Mouse (Mus musculus): ENCODE results near the gene Agfg1. TPM values are rescaled to one million over a fixed set of nuclear protein-coding genes. Genes with fewer than 3 reads are reported as not detected.
"Not testable (repeated sequence)": the region's sequence is repeated elsewhere in the genome, so short reads cannot be mapped to it uniquely, and the experiment has no call there.

The Agfg1 gene
- polyA plus RNA-seq, 1 experiment from 2014 or later, result 54.5 TPM

GRCm38 (mm10) chr1:82931326-82931725 is 92.0 kb downstream of the Agfg1 start, which contains the start of gene Gm6217:
Gm6217 (minus strand) TSS chr1:82931399.
- not testable (repeated sequence) for H3K27ac ChIP-seq; H3K9me3 ChIP-seq; H3K4me3 ChIP-seq; ATAC-seq (ENCODE audit: low FRiP score, low read depth); H3K9ac ChIP-seq; H3K27me3 ChIP-seq (replicated peaks); H3K4me1 ChIP-seq; H3K4me2 ChIP-seq (replicated peaks); H3K36me3 ChIP-seq
- WGBS, result no CpG with 5 or more reads among the region's 6 CpGs

- ATAC-seq (ENCODE audit: low FRiP score, low read depth), result no peak
- Histone ChIP-seq H3K27me3 (replicated peaks) (no peaks in the 10 kb centered on the region), H3K4me3 (no peak overlapping the region), H3K27ac (no peak overlapping the region), H3K9ac (no peak overlapping the region), H3K4me1 (no peaks in the 10 kb centered on the region), H3K4me2 (replicated peaks) (no peak overlapping the region), H3K9me3 (no peaks in the 10 kb centered on the region), H3K36me3 (no peaks in the 10 kb centered on the region)
- 87% methylated on average over 5 of the region's 5 CpGs for WGBS
These were observed 99.4 kb downstream of the Agfg1 start for GRCm38 (mm10) chr1:82938666-82939065.

- H3K9me3 ChIP-seq; H3K4me1 ChIP-seq; H3K27me3 ChIP-seq (replicated peaks); H3K27ac ChIP-seq; H3K4me3 ChIP-seq; ATAC-seq (ENCODE audit: low FRiP score, low read depth); H3K9ac ChIP-seq; H3K4me2 ChIP-seq (replicated peaks); H3K36me3 ChIP-seq: not testable (repeated sequence)
- 89% methylated on average over 1 of the region's 2 CpGs for WGBS
These were observed 103.2 kb downstream of the Agfg1 start for GRCm38 (mm10) chr1:82942505-82942904.

GRCm38 (mm10) chr1:82943295-82943694 is 104.0 kb downstream of the Agfg1 start, which contains the start of gene A030003K21Rik:
A030003K21Rik (minus strand) TSS chr1:82943388.
- H3K4me2 ChIP-seq (replicated peaks); H3K27ac ChIP-seq; H3K9ac ChIP-seq; H3K36me3 ChIP-seq; H3K4me1 ChIP-seq; H3K9me3 ChIP-seq; H3K4me3 ChIP-seq; H3K27me3 ChIP-seq (replicated peaks); ATAC-seq (ENCODE audit: low FRiP score, low read depth): not testable (repeated sequence)
- WGBS, result no CpG with 5 or more reads among the region's 6 CpGs

- H3K4me1 ChIP-seq; H3K27ac ChIP-seq; ATAC-seq (ENCODE audit: low FRiP score, low read depth); H3K36me3 ChIP-seq; H3K27me3 ChIP-seq (replicated peaks); H3K4me3 ChIP-seq; H3K9ac ChIP-seq; H3K4me2 ChIP-seq (replicated peaks); H3K9me3 ChIP-seq: not testable (repeated sequence)
- WGBS, result 100% methylated on average over 2 of the region's 2 CpGs
These were observed 106.7 kb downstream of the Agfg1 start for GRCm38 (mm10) chr1:82946029-82946428.

- Histone ChIP-seq H3K4me2 (replicated peaks) (no peak overlapping the region), H3K36me3 (no peaks in the 10 kb centered on the region), H3K27ac (no peak overlapping the region), H3K4me1 (no peaks in the 10 kb centered on the region), H3K9me3 (no peaks in the 10 kb centered on the region), H3K4me3 (no peak overlapping the region), H3K27me3 (replicated peaks) (no peaks in the 10 kb centered on the region), H3K9ac (no peak overlapping the region)
- ATAC-seq (ENCODE audit: low FRiP score, low read depth), result no peak
- 89% methylated on average over 2 of the region's 2 CpGs for WGBS
These were observed 109.3 kb downstream of the Agfg1 start for GRCm38 (mm10) chr1:82948601-82949000.

Small RNA genes within 50 kb of the gene (microRNA-seq; reads per million reads assigned to microRNA genes)
- not detected for gene Gm22396

Other genes with a start within 250 kb of the Agfg1 start
- 272 and 294 TPM in 2 replicates for gene Mff, start 114.6 kb upstream of the Agfg1 start, polyA plus RNA-seq (2016; fragmentation: Nextera tagmentation; extraction: Ambion mirVana)
- gene Tm4sf20, start 71.0 kb upstream of the Agfg1 start, polyA plus RNA-seq (2016; fragmentation: Nextera tagmentation; extraction: Ambion mirVana), result 0.22 TPM in 1 of 2 replicates, not detected in the other
- gene Gm47791, start 68.2 kb upstream of the Agfg1 start, polyA plus RNA-seq (2016; fragmentation: Nextera tagmentation; extraction: Ambion mirVana), result not detected in 2 replicates
- gene A030005L19Rik, start 73.8 kb downstream of the Agfg1 start, polyA plus RNA-seq (2016; fragmentation: Nextera tagmentation; extraction: Ambion mirVana), result 0.33 and 0.43 TPM in 2 replicates
- gene A030014E15Rik, start 85.4 kb downstream of the Agfg1 start, polyA plus RNA-seq (2016; fragmentation: Nextera tagmentation; extraction: Ambion mirVana), result not detected in 2 replicates
- gene Gm6217, start 91.9 kb downstream of the Agfg1 start, polyA plus RNA-seq (2016; fragmentation: Nextera tagmentation; extraction: Ambion mirVana), result not detected in 2 replicates
- not detected in 2 replicates for gene A030003K21Rik, start 103.9 kb downstream of the Agfg1 start, polyA plus RNA-seq (2016; fragmentation: Nextera tagmentation; extraction: Ambion mirVana)
- not detected in 2 replicates for gene Gm7544, start 116.5 kb downstream of the Agfg1 start, polyA plus RNA-seq (2016; fragmentation: Nextera tagmentation; extraction: Ambion mirVana)
- gene Gm47955, start 120.8 kb downstream of the Agfg1 start, polyA plus RNA-seq (2016; fragmentation: Nextera tagmentation; extraction: Ambion mirVana), result not detected in 2 replicates
- gene Gm47959, start 161.1 kb downstream of the Agfg1 start, polyA plus RNA-seq (2016; fragmentation: Nextera tagmentation; extraction: Ambion mirVana), result not detected in 2 replicates
- 0.28 and 0.82 TPM in 2 replicates for gene Slc19a3, start 199.0 kb downstream of the Agfg1 start, polyA plus RNA-seq (2016; fragmentation: Nextera tagmentation; extraction: Ambion mirVana)
- not detected in 2 replicates for gene Krtap28-10, start 203.0 kb downstream of the Agfg1 start, polyA plus RNA-seq (2016; fragmentation: Nextera tagmentation; extraction: Ambion mirVana)
- gene Gm47969, start 205.4 kb downstream of the Agfg1 start, polyA plus RNA-seq (2016; fragmentation: Nextera tagmentation; extraction: Ambion mirVana), result not detected in 2 replicates
- not detected in 2 replicates for gene A030005K14Rik, start 219.9 kb downstream of the Agfg1 start, polyA plus RNA-seq (2016; fragmentation: Nextera tagmentation; extraction: Ambion mirVana)
- gene Krtap28-13, start 221.4 kb downstream of the Agfg1 start, polyA plus RNA-seq (2016; fragmentation: Nextera tagmentation; extraction: Ambion mirVana), result not detected in 2 replicates